Mouse (Mus musculus) forebrain, embryonic 13.5 days (tissue): ENCODE measurements around the gene Tmeff1. TPM values are rescaled to one million over a fixed set of nuclear protein-coding genes. Genes with fewer than 3 reads are reported as not detected.

Experiments used
- ATAC-seq: fragments of 200-750 bp; cut with Nextera tagmentation; 2 replicates; pipeline ENCODE4 v1.8.0; 2017
- H3K27ac ChIP-seq: fragments of 300-500 bp; sonication (generic); 2 replicates; pipeline ENCODE4 v1.5.1; 2015; ENCODE audit warnings: inconsistent platforms, mild to moderate bottlenecking, moderate library complexity
- H3K27me3 ChIP-seq: fragments of 300-500 bp; sonication (generic); 2 replicates; pipeline ENCODE4 v1.6.1; 2015; ENCODE audit warnings: mild to moderate bottlenecking, inconsistent platforms
- H3K36me3 ChIP-seq: fragments of 300-500 bp; sonication (generic); 2 replicates; pipeline ENCODE4 v1.6.1; 2015; ENCODE audit warnings: mild to moderate bottlenecking, inconsistent platforms; ENCODE audit not compliant: poor library complexity, severe bottlenecking
- H3K4me1 ChIP-seq: fragments of 300-500 bp; sonication (generic); 2 replicates; pipeline ENCODE4 v1.6.1; 2015; ENCODE audit warnings: inconsistent platforms
- H3K4me2 ChIP-seq: fragments of 300-500 bp; sonication (generic); 2 replicates; pipeline ENCODE4 v1.6.1; 2015; ENCODE audit warnings: inconsistent platforms, mild to moderate bottlenecking, moderate library complexity
- H3K4me3 ChIP-seq: fragments of 300-500 bp; sonication (generic); 2 replicates; pipeline ENCODE4 v1.5.1; 2015; ENCODE audit warnings: mild to moderate bottlenecking, inconsistent platforms
- H3K9ac ChIP-seq: fragments of 300-500 bp; sonication (generic); 2 replicates; pipeline ENCODE4 v1.6.1; 2015; ENCODE audit warnings: mild to moderate bottlenecking, inconsistent platforms
- H3K9me3 ChIP-seq: fragments of 300-500 bp; sonication (generic); replicated peaks from 2 replicates; pipeline ENCODE4 v1.6.1; 2016; ENCODE audit warnings: inconsistent platforms
- WGBS: fragments of 180-500 bp; shearing (Covaris S2); methylation state at CpG from one replicate; pipeline ENCODE4 v1.1.7; 2015; 5-methylcytosine and 5-hydroxymethylcytosine counted together
- polyA plus RNA-seq: library from polyadenylated mRNA; unstranded; fragments of >200 nt; fragmentation: Nextera tagmentation; extraction: Ambion mirVana; gene quantifications from 2 replicates; pipeline ENCODE4 v1.2.1, GENCODE M21; 2015

Gene Tmeff1
- polyA plus RNA-seq, 1 experiment from 2014 or later: 117 TPM

- H3K4me2 ChIP-seq: no peak overlapping the region
- H3K4me3 ChIP-seq: no peak overlapping the region
- no peaks in the 10 kb centered on the region for H3K27me3 ChIP-seq
- no peaks in the 10 kb centered on the region for H3K4me1 ChIP-seq
- H3K36me3 ChIP-seq: peaks cover 64% of the 10 kb centered on the region
- H3K9ac ChIP-seq: no peak overlapping the region
- H3K27ac ChIP-seq: no peak overlapping the region
- no peak for ATAC-seq
- H3K9me3 ChIP-seq: no peaks in the 10 kb centered on the region
- 78% methylated on average over 2 of the region's 2 CpGs for WGBS
Measured at GRCm38 (mm10) chr4:48634058-48634457, 49.1 kb downstream of the Tmeff1 start.

GRCm38 (mm10) chr4:48636831-48637230 lies 51.9 kb downstream of the Tmeff1 start:
- Histone ChIP-seq H3K4me2 (no peak overlapping the region), H3K27me3 (no peaks in the 10 kb centered on the region)
- no peak for ATAC-seq

GRCm38 (mm10) chr4:48638132-48638531 lies 53.2 kb downstream of the Tmeff1 start:
- no peaks in the 10 kb centered on the region for H3K4me1 ChIP-seq
- H3K4me2 ChIP-seq: no peak overlapping the region
- no peaks in the 10 kb centered on the region for H3K27me3 ChIP-seq
- peak; percentile 38; the same call in 1 of the 2 replicates for ATAC-seq
- no peak overlapping the region for H3K9ac ChIP-seq
- H3K27ac ChIP-seq: no peak overlapping the region
- no peaks in the 10 kb centered on the region for H3K9me3 ChIP-seq
- peaks cover 80% of the 10 kb centered on the region for H3K36me3 ChIP-seq
- H3K4me3 ChIP-seq: no peak overlapping the region
- WGBS: 79% methylated on average over 10 of the region's 10 CpGs

More at GRCm38 (mm10) chr4:48636831-48637230, 51.9 kb downstream of the Tmeff1 start:
- Histone ChIP-seq H3K27ac (no peak overlapping the region), H3K4me3 (no peak overlapping the region), H3K9ac (no peak overlapping the region), H3K4me1 (no peaks in the 10 kb centered on the region), H3K9me3 (no peaks in the 10 kb centered on the region), H3K36me3 (peaks cover 74% of the 10 kb centered on the region)
- 96% methylated on average over 13 of the region's 13 CpGs for WGBS

- no peak for ATAC-seq
- H3K27me3 ChIP-seq: no peaks in the 10 kb centered on the region
- no peaks in the 10 kb centered on the region for H3K4me1 ChIP-seq
- no peaks in the 10 kb centered on the region for H3K9me3 ChIP-seq
- 90% methylated on average over 17 of the region's 17 CpGs for WGBS
- H3K27ac ChIP-seq: no peak overlapping the region
- no peak overlapping the region for H3K4me2 ChIP-seq
- no peak overlapping the region for H3K4me3 ChIP-seq
- peaks cover 83% of the 10 kb centered on the region for H3K36me3 ChIP-seq
- no peak overlapping the region for H3K9ac ChIP-seq
Measured at GRCm38 (mm10) chr4:48639503-48639902, 54.5 kb downstream of the Tmeff1 start.

- WGBS: 89% methylated on average over 6 of the region's 6 CpGs
- no peaks in the 10 kb centered on the region for H3K4me1 ChIP-seq
- H3K4me3 ChIP-seq: no peak overlapping the region
- H3K36me3 ChIP-seq: peaks cover 87% of the 10 kb centered on the region
- ATAC-seq: no peak
- no peak overlapping the region for H3K9ac ChIP-seq
- no peak overlapping the region for H3K4me2 ChIP-seq
- no peaks in the 10 kb centered on the region for H3K9me3 ChIP-seq
- no peaks in the 10 kb centered on the region for H3K27me3 ChIP-seq
- H3K27ac ChIP-seq: no peak overlapping the region
Measured at GRCm38 (mm10) chr4:48643801-48644200, 58.8 kb downstream of the Tmeff1 start.

GRCm38 (mm10) chr4:48646143-48646542 lies 61.2 kb downstream of the Tmeff1 start:
- peaks cover 83% of the 10 kb centered on the region for H3K36me3 ChIP-seq

GRCm38 (mm10) chr4:48650617-48651360 lies 65.8 kb downstream of the Tmeff1 start:
- Histone ChIP-seq H3K9ac (no peak overlapping the region), H3K4me2 (no peak overlapping the region), H3K36me3 (peaks cover 78% of the 10 kb centered on the region), H3K27me3 (no peaks in the 10 kb centered on the region), H3K4me1 (no peaks in the 10 kb centered on the region), H3K4me3 (no peak overlapping the region), H3K9me3 (no peaks in the 10 kb centered on the region), H3K27ac (no peak overlapping the region)
- ATAC-seq: no peak
- WGBS: 90% methylated on average over 10 of the region's 10 CpGs

More at GRCm38 (mm10) chr4:48646143-48646542, 61.2 kb downstream of the Tmeff1 start:
- no peaks in the 10 kb centered on the region for H3K4me1 ChIP-seq
- H3K9ac ChIP-seq: no peak overlapping the region
- no peak overlapping the region for H3K27ac ChIP-seq
- H3K27me3 ChIP-seq: no peaks in the 10 kb centered on the region
- 95% methylated on average over 5 of the region's 5 CpGs for WGBS
- H3K4me2 ChIP-seq: no peak overlapping the region
- ATAC-seq: no peak
- H3K9me3 ChIP-seq: no peaks in the 10 kb centered on the region
- H3K4me3 ChIP-seq: no peak overlapping the region

- Histone ChIP-seq H3K4me2 (no peak overlapping the region), H3K27ac (no peak overlapping the region), H3K9me3 (no peaks in the 10 kb centered on the region), H3K27me3 (no peaks in the 10 kb centered on the region), H3K4me3 (no peak overlapping the region), H3K36me3 (peaks cover 86% of the 10 kb centered on the region), H3K9ac (no peak overlapping the region), H3K4me1 (no peaks in the 10 kb centered on the region)
- no peak for ATAC-seq
- 84% methylated on average over 4 of the region's 4 CpGs for WGBS
Measured at GRCm38 (mm10) chr4:48654118-48654517, 69.1 kb downstream of the Tmeff1 start.

GRCm38 (mm10) chr4:48656530-48656929 lies 71.6 kb downstream of the Tmeff1 start:
- Histone ChIP-seq H3K4me1 (no peaks in the 10 kb centered on the region), H3K27ac (no peak overlapping the region), H3K27me3 (no peaks in the 10 kb centered on the region), H3K36me3 (peaks cover 89% of the 10 kb centered on the region), H3K9me3 (no peaks in the 10 kb centered on the region), H3K4me2 (no peak overlapping the region), H3K9ac (no peak overlapping the region), H3K4me3 (no peak overlapping the region)
- 97% methylated on average over 8 of the region's 8 CpGs for WGBS
- no peak for ATAC-seq

- 92% methylated on average over 4 of the region's 4 CpGs for WGBS
- no peaks in the 10 kb centered on the region for H3K27me3 ChIP-seq
- peaks cover 82% of the 10 kb centered on the region for H3K36me3 ChIP-seq
- no peak overlapping the region for H3K4me2 ChIP-seq
- no peaks in the 10 kb centered on the region for H3K9me3 ChIP-seq
- no peaks in the 10 kb centered on the region for H3K4me1 ChIP-seq
- ATAC-seq: no peak
- H3K27ac ChIP-seq: no peak overlapping the region
- no peak overlapping the region for H3K9ac ChIP-seq
- no peak overlapping the region for H3K4me3 ChIP-seq
Measured at GRCm38 (mm10) chr4:48660144-48660543, 75.2 kb downstream of the Tmeff1 start.

- Histone ChIP-seq H3K4me3 (no peak overlapping the region), H3K9ac (no peak overlapping the region), H3K27me3 (no peaks in the 10 kb centered on the region), H3K4me2 (no peak overlapping the region), H3K36me3 (peaks cover 83% of the 10 kb centered on the region), H3K4me1 (no peaks in the 10 kb centered on the region), H3K27ac (no peak overlapping the region), H3K9me3 (no peaks in the 10 kb centered on the region)
- WGBS: 81% methylated on average over 7 of the region's 7 CpGs
- ATAC-seq: no peak
Measured at GRCm38 (mm10) chr4:48660619-48661575, 75.9 kb downstream of the Tmeff1 start.

- Histone ChIP-seq H3K9ac (no peak within 1 kb of the TSS), H3K27ac (no peak within 1 kb of the TSS), H3K27me3 (no peaks in the 10 kb centered on the region), H3K4me2 (no peak within 1 kb of the TSS), H3K36me3 (peaks cover 65% of the 10 kb centered on the region), H3K9me3 (no peaks in the 10 kb centered on the region), H3K4me3 (no peak within 1 kb of the TSS), H3K4me1 (no peaks in the 10 kb centered on the region)
- 93% methylated on average over 10 of the region's 10 CpGs for WGBS
- ATAC-seq: no peak
Measured at GRCm38 (mm10) chr4:48663271-48663670, 78.3 kb downstream of the Tmeff1 start, which contains the start of gene Cavin4. Cavin4 (plus strand) TSS chr4:48663514.
